Comparison of ENCODE assay signal across 8 mouse cellular contexts in genomic region chr7:80342858-80343257, GRCm38 (mm10). TPM values are rescaled to one million over a fixed set of nuclear protein-coding genes. Genes with fewer than 3 reads are reported as not detected.
DNase-seq lines count a peak whose midpoint lies in the region; ATAC-seq and TF ChIP-seq lines count a peak whose summit lies in the region.

Gene Hddc3 (plus strand): TSS chr7:80343104.

- peak; percentile 84; the same call in 1 of the 2 replicates for TF ChIP-seq POLR2A in brain, embryonic 14.5 days (IDR thresholded peaks at IDR 0.05; ENCODE audit: borderline replicate concordance, extremely low read depth, insufficient read depth, insufficient read length, poor library complexity, severe bottlenecking)
- TF ChIP-seq POLR2A in liver, adult 2 months (IDR thresholded peaks at IDR 0.05; ENCODE audit: extremely low read depth, insufficient read depth, low read length): 0 out of 2 replicates have a peak, but pooled peaks have one; percentile 27
- TF ChIP-seq POLR2A in myocyte (IDR thresholded peaks at IDR 0.05; ENCODE audit: insufficient read length, low read depth): peak; percentile 81

- peaks cover 56% of the 10 kb centered on the region for H3K4me1 ChIP-seq in erythroblast, embryonic 14.5 days (ENCODE audit: control insufficient read depth)
- peaks cover 25% of the 10 kb centered on the region for H3K4me1 ChIP-seq in heart, embryonic 11.5 days (ENCODE audit: control insufficient read depth, insufficient read depth, low read length)
- H3K4me1 ChIP-seq in kidney, embryonic 16.5 days (ENCODE audit: insufficient read depth, low read length): peaks cover 39% of the 10 kb centered on the region
- H3K4me1 ChIP-seq in liver, adult 2 months (ENCODE audit: control insufficient read depth, insufficient read depth, low read length): peaks cover 7% of the 10 kb centered on the region

- ATAC-seq in heart, embryonic 11.5 days (replicated peaks; ENCODE audit: insufficient number of reproducible peaks, low FRiP score, low TSS enrichment): no peak
- peak; percentile 7; the same call in 1 of the 2 replicates for ATAC-seq in kidney, embryonic 16.5 days (ENCODE audit: low FRiP score, low TSS enrichment)

- H3K36me3 ChIP-seq in C2C12 (ENCODE audit: control insufficient read depth, insufficient read depth) (peaks cover 4% of the 10 kb centered on the region), myocyte (ENCODE audit: control insufficient read depth, insufficient read depth) (no peaks in the 10 kb centered on the region)
- peaks cover 3% of the 10 kb centered on the region for H3K36me3 ChIP-seq in erythroblast, embryonic 14.5 days (ENCODE audit: control insufficient read depth)
- no peaks in the 10 kb centered on the region for H3K36me3 ChIP-seq in heart, embryonic 11.5 days (ENCODE audit: control insufficient read depth, insufficient read depth, low read length)
- H3K36me3 ChIP-seq in kidney, embryonic 16.5 days (ENCODE audit: insufficient read depth, low read length): peaks cover 3% of the 10 kb centered on the region; the same call in 1 of the 2 replicates
- no peaks in the 10 kb centered on the region for H3K36me3 ChIP-seq in liver, adult 2 months (ENCODE audit: control insufficient read depth, insufficient read depth, low read length)
- H3K36me3 ChIP-seq in splenic B cell, adult 2 months (ENCODE audit: control insufficient read depth, insufficient read depth, low read length, poor library complexity, severe bottlenecking): no peaks in the 10 kb centered on the region; the same call in 1 of the 2 replicates

- no peaks in the 10 kb centered on the region for H3K27me3 ChIP-seq in C2C12 (ENCODE audit: control insufficient read depth, insufficient read depth, insufficient read length)
- H3K27me3 ChIP-seq in erythroblast, embryonic 14.5 days (ENCODE audit: control insufficient read depth): no peaks in the 10 kb centered on the region
- no peaks in the 10 kb centered on the region for H3K27me3 ChIP-seq in heart, embryonic 11.5 days (ENCODE audit: control insufficient read depth, insufficient read depth, low read length)
- no peaks in the 10 kb centered on the region for H3K27me3 ChIP-seq in kidney, embryonic 16.5 days (ENCODE audit: insufficient read depth, low read length)
- no peaks in the 10 kb centered on the region for H3K27me3 ChIP-seq in liver, adult 2 months (ENCODE audit: control insufficient read depth, insufficient read depth, low read length)
- no peaks in the 10 kb centered on the region for H3K27me3 ChIP-seq in myocyte (ENCODE audit: control insufficient read depth, insufficient read depth, insufficient read length)
- H3K27me3 ChIP-seq in splenic B cell, adult 2 months (ENCODE audit: control insufficient read depth, insufficient read depth, low read length, poor library complexity, severe bottlenecking): no peaks in the 10 kb centered on the region

- H3K4me2 ChIP-seq in heart, embryonic 11.5 days: peak within 1 kb of the TSS; percentile 91
- H3K4me2 ChIP-seq in kidney, embryonic 16.5 days (replicated peaks; ENCODE audit: low read depth, low read length): peak within 1 kb of the TSS; percentile 73
- H3K4me2 ChIP-seq in myocyte (ENCODE audit: low read depth): peak within 1 kb of the TSS; percentile 99

- no peaks in the 10 kb centered on the region for H3K9me3 ChIP-seq in erythroblast, embryonic 14.5 days (ENCODE audit: control insufficient read depth, low read length)
- H3K9me3 ChIP-seq in heart, embryonic 11.5 days (replicated peaks; ENCODE audit: control insufficient read depth, low read length): no peaks in the 10 kb centered on the region
- H3K9me3 ChIP-seq in kidney, embryonic 16.5 days (ENCODE audit: low read length): no peaks in the 10 kb centered on the region

- H3K4me3 ChIP-seq in C2C12 (ENCODE audit: insufficient read depth, poor library complexity, severe bottlenecking): peak within 1 kb of the TSS; percentile 21
- H3K4me3 ChIP-seq in erythroblast, embryonic 14.5 days (replicated peaks): peak within 1 kb of the TSS; percentile 73
- peak within 1 kb of the TSS; percentile 59 for H3K4me3 ChIP-seq in heart, embryonic 11.5 days (ENCODE audit: low read depth, low read length)
- peak within 1 kb of the TSS; percentile 66 for H3K4me3 ChIP-seq in kidney, embryonic 16.5 days (ENCODE audit: low read length)
- H3K4me3 ChIP-seq in liver, adult 2 months (ENCODE audit: insufficient read depth, low read depth, low read length): peak within 1 kb of the TSS; percentile 73
- peak within 1 kb of the TSS; percentile 35 for H3K4me3 ChIP-seq in myocyte

- H3K9ac ChIP-seq in heart, embryonic 11.5 days (ENCODE audit: low read depth, low read length): peak within 1 kb of the TSS; percentile 88
- H3K9ac ChIP-seq in kidney, embryonic 16.5 days (replicated peaks; ENCODE audit: low read length): peak within 1 kb of the TSS; percentile 91
- peak within 1 kb of the TSS; percentile 83 for H3K9ac ChIP-seq in liver, adult 2 months (ENCODE audit: low read depth, low read length)

- H3K27ac ChIP-seq in heart, embryonic 11.5 days (ENCODE audit: low read depth, low read length): peak within 1 kb of the TSS; percentile 54
- peak within 1 kb of the TSS; percentile 67; the same call in 1 of the 2 replicates for H3K27ac ChIP-seq in kidney, embryonic 16.5 days (ENCODE audit: low read length)
- 0 out of 2 replicates have a peak within 1 kb of the TSS, but pooled peaks have one; percentile 29 for H3K27ac ChIP-seq in liver, adult 2 months (replicated peaks; ENCODE audit: insufficient read depth, low read depth, low read length)

- 1% methylated on average over 25 of the region's 25 CpGs for WGBS in heart, embryonic 11.5 days (ENCODE audit: insufficient replicate concordance)
- WGBS in kidney, embryonic 16.5 days: under 1% methylated on average over 25 of the region's 25 CpGs
- under 1% methylated on average over 25 of the region's 25 CpGs for WGBS in liver, adult 2 months

- H3K79me2 ChIP-seq in C2C12 (ENCODE audit: control insufficient read depth, insufficient read depth): peaks cover 16% of the 10 kb centered on the region
- H3K79me2 ChIP-seq in liver, adult 2 months (ENCODE audit: control insufficient read depth, insufficient read depth, low read length): no peaks in the 10 kb centered on the region
- H3K79me2 ChIP-seq in myocyte (ENCODE audit: control insufficient read depth, insufficient read depth): peaks cover 15% of the 10 kb centered on the region

- peak within 1 kb of the TSS; percentile 81 for H3ac ChIP-seq in C2C12 (ENCODE audit: control insufficient read depth, insufficient read length, low read depth)
- H3ac ChIP-seq in myocyte (ENCODE audit: control insufficient read depth, insufficient read length): peak within 1 kb of the TSS; percentile 64

- peak; percentile 98 for DNase-seq in brain, embryonic 14.5 days (ENCODE audit: low read depth)
- DNase-seq in liver, adult 2 months (ENCODE audit: extremely low read depth, low read depth, low spot score): peak; percentile 73
- peak; percentile 96 for DNase-seq in splenic B cell, adult 2 months (ENCODE audit: low read depth, low spot score)

- TF ChIP-seq CTCF in C2C12 (IDR thresholded peaks at IDR 0.05; ENCODE audit: control insufficient read depth, insufficient read depth, insufficient read length): peak; percentile 45
- TF ChIP-seq CTCF in brain, embryonic 14.5 days (IDR thresholded peaks at IDR 0.05; ENCODE audit: borderline replicate concordance, extremely low read depth, insufficient read depth, insufficient read length): peak; percentile 90
- TF ChIP-seq CTCF in liver, adult 2 months (IDR thresholded peaks at IDR 0.05; ENCODE audit: low read depth, low read length): peak; percentile 88

- peaks cover 4% of the 10 kb centered on the region for H3K79me3 ChIP-seq in C2C12 (ENCODE audit: low read depth)

TF ChIP-seq in C2C12, 6 proteins besides CTCF, POLR2A, EP300 and RAD21:
- no peak for TF ChIP-seq FOSL1 (IDR thresholded peaks at IDR 0.05; ENCODE audit: insufficient read depth, low read length, poor library complexity, severe bottlenecking)

TF ChIP-seq in myocyte, 11 proteins besides CTCF, POLR2A, EP300 and RAD21:
- TF ChIP-seq MYOG (IDR thresholded peaks at IDR 0.05; ENCODE audit: control insufficient read depth in 1 of 3, insufficient read depth in 1 of 3, insufficient read length in 2 of 3, low read depth in 2 of 3) (peak in 2 of 3 experiments; percentile 4 to 31), POLR2AphosphoS2 (IDR thresholded peaks at IDR 0.05; ENCODE audit: insufficient read length, low read depth) (peak; percentile 87), MYOD1 (IDR thresholded peaks at IDR 0.05; ENCODE audit: control insufficient read depth in 1 of 3, insufficient read length in 2 of 3, low read depth in 2 of 3) (peak in 1 of 3 experiments; percentile 42), MAX (IDR thresholded peaks at IDR 0.05; ENCODE audit: low read depth) (no peak), E2F4 (IDR thresholded peaks at IDR 0.05; ENCODE audit: insufficient read depth) (no peak), SRF (IDR thresholded peaks at IDR 0.05; ENCODE audit: control insufficient read depth, insufficient read length, low read depth) (no peak), CEBPB (IDR thresholded peaks at IDR 0.05; ENCODE audit: insufficient read depth, poor library complexity, severe bottlenecking) (no peak), REST (IDR thresholded peaks at IDR 0.05; ENCODE audit: insufficient read depth, insufficient read length) (no peak)

RNA-seq across cellular contexts. Expression of gene Hddc3, which starts in this region (rescaled TPM):
- polyA plus RNA-seq in C2C12 (2012; fragmentation: generic; extraction: Trizol) (55.9 TPM), myocyte (2012; fragmentation: generic; extraction: Trizol) (83.3 TPM)
- 45.0 and 61.4 TPM in 2 replicates for polyA plus RNA-seq in brain, embryonic 14.5 days (2012; rRNA removed)
- polyA plus RNA-seq in erythroblast, embryonic 14.5 days (2012): 1.4 and 1.8 TPM in 2 replicates
- 13.3 and 15.7 TPM in 2 replicates for polyA plus RNA-seq in heart, embryonic 11.5 days (2014; fragmentation: Nextera tagmentation; extraction: Ambion mirVana)
- 22.6 and 23.8 TPM in 2 replicates for polyA plus RNA-seq in kidney, embryonic 16.5 days (2015; fragmentation: Nextera tagmentation; extraction: Ambion mirVana)
- total RNA-seq in liver, adult 2 months (2014; rRNA removed): 6.9 and 8.7 TPM in 2 replicates
- polyA plus RNA-seq in liver, adult 2 months (2012; rRNA removed): 28.3 and 58.2 TPM in 2 replicates

Comparison
In these comparisons a context has a peak if more than half of its experiments do, and no peak if none do; other contexts are left out.
1. H3K4me3 ChIP-seq: peak in every context shown above with its lines; median percentile 73 in erythroblast, embryonic 14.5 days; 73 in liver, adult 2 months; 66 in kidney, embryonic 16.5 days; 59 in heart, embryonic 11.5 days; 35 in myocyte; 21 in C2C12.
2. POLR2A ChIP-seq: peak in every context shown above with its lines; median percentile 84 in brain, embryonic 14.5 days; 81 in myocyte; 27 in liver, adult 2 months.